Mouse (Mus musculus) limb, embryonic 14.5 days (tissue): ENCODE data around the gene Tgm5. TPM values are rescaled to one million over a fixed set of nuclear protein-coding genes. Genes with fewer than 3 reads are reported as not detected.

Source experiments
- ATAC-seq: fragments of 200-750 bp; cut with Nextera tagmentation; 2 replicates; pipeline ENCODE4 v1.8.0; 2017; ENCODE audit warnings: low read depth, moderate number of reproducible peaks, moderate TSS enrichment; ENCODE audit not compliant: low FRiP score
- DNase-seq: peaks from one replicate; pipeline ENCODE4 v3.0.0-alpha.2; 2015; ENCODE audit warnings: low spot score
- H3K27ac ChIP-seq: fragments of 300-500 bp; sonication (generic); replicated peaks from 2 replicates; pipeline ENCODE4 v1.5.1; 2014; ENCODE audit warnings: low read depth, mild to moderate bottlenecking, low read length, moderate library complexity, mixed read lengths
- H3K27me3 ChIP-seq: fragments of 300-500 bp; sonication (generic); 2 replicates; pipeline ENCODE4 v1.6.1; 2014; ENCODE audit warnings: low read length, mixed read lengths; ENCODE audit not compliant: control insufficient read depth, insufficient read depth
- H3K36me3 ChIP-seq: fragments of 300-500 bp; sonication (generic); 2 replicates; pipeline ENCODE4 v1.6.1; 2014; ENCODE audit warnings: mild to moderate bottlenecking, low read length, moderate library complexity, mixed read lengths; ENCODE audit not compliant: control insufficient read depth, insufficient read depth
- H3K4me1 ChIP-seq: fragments of 300-500 bp; sonication (generic); 2 replicates; pipeline ENCODE4 v1.6.1; 2014; ENCODE audit warnings: antibody characterized with exemption, low read length, mixed read lengths; ENCODE audit not compliant: control insufficient read depth, insufficient read depth
- H3K4me2 ChIP-seq: fragments of 300-500 bp; sonication (generic); replicated peaks from 2 replicates; pipeline ENCODE4 v1.6.1; 2014; ENCODE audit warnings: low read depth, mild to moderate bottlenecking, low read length, moderate library complexity; ENCODE audit not compliant: severe bottlenecking
- H3K4me3 ChIP-seq: fragments of 300-500 bp; sonication (generic); replicated peaks from 2 replicates; pipeline ENCODE4 v1.5.1; 2014; ENCODE audit warnings: low read length
- H3K9ac ChIP-seq: fragments of 300-500 bp; sonication (generic); 2 replicates; pipeline ENCODE4 v1.6.1; 2014; ENCODE audit warnings: mild to moderate bottlenecking, low read depth, low read length, moderate library complexity; ENCODE audit not compliant: severe bottlenecking
- H3K9me3 ChIP-seq: fragments of 300-500 bp; sonication (generic); 2 replicates; pipeline ENCODE4 v1.6.1; 2016; ENCODE audit warnings: low read length; ENCODE audit not compliant: control insufficient read depth
- POLR2A ChIP-seq: fragments of 200-500 bp; IDR thresholded peaks from 2 replicates; pipeline ENCODE4 v1.8.0; 2012; ENCODE audit warnings: inconsistent platforms, mild to moderate bottlenecking, moderate library complexity, borderline replicate concordance; ENCODE audit not compliant: insufficient read depth, insufficient read length; ENCODE audit errors: extremely low read depth
- WGBS: fragments of 180-500 bp; shearing (Covaris S2); extraction: QIAGEN DNeasy Blood & Tissue Kit; methylation state at CpG from one replicate; pipeline ENCODE4 v1.1.7; 2014; 5-methylcytosine and 5-hydroxymethylcytosine counted together
- polyA plus RNA-seq, 2 experiments: library from polyadenylated mRNA; depleted of rRNA in 1 of 2; stranded (reverse) in 1 of 2; unstranded in 1 of 2; fragments of >200 nt; fragmentation: Nextera tagmentation in 1 of 2; extraction: Ambion mirVana in 1 of 2; gene quantifications; 2 replicates each; pipeline versions ENCODE4 v1.2.1 to v1.2.3; 2012 to 2014

Gene Tgm5
- polyA plus RNA-seq, 2 experiments = 0.10 TPM; not detected in 1

GRCm38 (mm10) chr2:121061315-121061714 lies 24.3 kb downstream of the Tgm5 start:
- no peak for TF ChIP-seq POLR2A
- WGBS = 69% methylated on average over 2 of the region's 2 CpGs
- Histone ChIP-seq H3K4me2 (no peak overlapping the region), H3K4me3 (no peak overlapping the region), H3K9ac (no peak overlapping the region), H3K27me3 (no peaks in the 10 kb centered on the region), H3K36me3 (no peaks in the 10 kb centered on the region), H3K4me1 (no peaks in the 10 kb centered on the region), H3K9me3 (no peaks in the 10 kb centered on the region), H3K27ac (no peak overlapping the region)
- no peak for DNase-seq
- no peak for ATAC-seq

DNA sequence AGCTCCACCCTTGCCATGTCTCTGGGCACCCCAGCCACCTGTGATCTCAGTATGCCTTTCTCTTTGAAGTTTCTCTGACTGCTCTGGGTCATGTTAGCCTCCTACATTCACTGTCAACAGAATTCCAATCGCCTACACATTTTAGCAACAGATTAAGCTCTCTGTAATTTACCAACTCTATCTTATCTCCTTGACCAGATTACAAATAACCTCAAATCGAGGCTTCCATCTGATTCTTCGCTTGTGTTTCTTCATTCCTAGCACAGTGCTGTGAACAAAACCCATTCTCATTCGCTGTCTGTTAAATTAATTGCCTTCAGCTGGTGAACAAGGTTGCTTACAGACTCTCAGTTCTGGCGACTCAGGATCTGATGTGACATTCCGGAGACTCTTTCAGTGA lies 27.6 kb downstream of the Tgm5 start:
- no peak for TF ChIP-seq POLR2A
- no peaks in the 10 kb centered on the region for H3K4me1 ChIP-seq
- no peaks in the 10 kb centered on the region for H3K9me3 ChIP-seq
- no peak overlapping the region for H3K9ac ChIP-seq
- no peak for DNase-seq
- H3K27me3 ChIP-seq = no peaks in the 10 kb centered on the region
- ATAC-seq = no peak
- no peak overlapping the region for H3K4me3 ChIP-seq
- no peaks in the 10 kb centered on the region for H3K36me3 ChIP-seq
- no peak overlapping the region for H3K4me2 ChIP-seq
- H3K27ac ChIP-seq = no peak overlapping the region
- 57% methylated on average over 6 of the region's 6 CpGs for WGBS

DNA sequence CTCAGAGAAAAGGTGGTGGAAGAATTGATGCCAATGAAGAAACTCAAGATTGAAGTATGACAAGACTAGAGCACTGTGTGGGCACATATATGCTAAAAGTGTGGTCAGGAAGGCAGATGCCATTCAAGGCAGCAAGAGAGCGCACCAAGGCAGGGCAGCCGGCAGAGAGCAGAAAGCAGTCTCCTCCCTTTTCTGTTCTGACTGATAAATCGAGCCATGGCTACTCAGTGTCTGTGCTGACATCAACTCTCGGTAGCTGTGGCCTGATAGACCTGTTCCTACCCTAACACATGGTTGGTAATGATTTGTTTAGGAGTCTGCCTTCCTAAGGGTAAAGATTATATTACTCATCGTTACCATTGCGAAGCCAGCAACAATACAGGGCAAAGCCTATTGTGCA lies 29.7 kb downstream of the Tgm5 start:
- H3K4me3 ChIP-seq = no peak overlapping the region
- no peak overlapping the region for H3K4me2 ChIP-seq
- 90% methylated on average over 6 of the region's 6 CpGs for WGBS
- no peaks in the 10 kb centered on the region for H3K36me3 ChIP-seq
- H3K27ac ChIP-seq = no peak overlapping the region
- DNase-seq (no peak), ATAC-seq (no peak)
- no peaks in the 10 kb centered on the region for H3K27me3 ChIP-seq
- TF ChIP-seq POLR2A = no peak
- H3K9me3 ChIP-seq = no peaks in the 10 kb centered on the region
- no peaks in the 10 kb centered on the region for H3K4me1 ChIP-seq
- H3K9ac ChIP-seq = no peak overlapping the region

DNA sequence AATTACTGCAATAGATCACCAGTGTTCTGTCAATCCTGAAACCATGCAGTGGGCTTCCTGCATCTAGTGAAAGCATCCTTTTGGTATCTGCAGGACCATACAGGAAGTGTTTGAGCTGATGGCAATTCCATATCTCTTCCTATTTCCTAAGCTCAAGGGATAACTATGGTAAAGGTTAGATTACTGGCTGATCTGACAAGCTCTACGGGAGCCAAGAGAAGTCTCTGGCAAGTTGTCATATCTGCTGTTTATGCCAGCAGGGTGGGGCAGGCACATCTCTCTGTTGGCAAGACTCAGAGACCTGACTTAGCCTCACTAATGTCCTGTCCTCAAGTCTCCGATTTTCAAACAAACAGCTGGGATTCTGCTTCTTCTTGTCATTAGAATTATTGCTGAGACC lies 31.6 kb downstream of the Tgm5 start:
- no peaks in the 10 kb centered on the region for H3K27me3 ChIP-seq
- H3K4me3 ChIP-seq = no peak overlapping the region
- H3K9me3 ChIP-seq = no peaks in the 10 kb centered on the region
- DNase-seq (no peak), ATAC-seq (no peak)
- WGBS = 72% methylated on average over 2 of the region's 2 CpGs
- H3K4me1 ChIP-seq = no peaks in the 10 kb centered on the region
- TF ChIP-seq POLR2A = no peak
- H3K36me3 ChIP-seq = no peaks in the 10 kb centered on the region
- H3K9ac ChIP-seq = no peak overlapping the region
- no peak overlapping the region for H3K4me2 ChIP-seq
- H3K27ac ChIP-seq = no peak overlapping the region

GRCm38 (mm10) chr2:121052176-121052575 lies 33.5 kb downstream of the Tgm5 start:
- H3K9ac ChIP-seq = no peak overlapping the region
- no peak for DNase-seq
- ATAC-seq = no peak
- WGBS = 93% methylated on average over 5 of the region's 5 CpGs
- H3K4me3 ChIP-seq = no peak overlapping the region
- H3K27me3 ChIP-seq = no peaks in the 10 kb centered on the region
- no peaks in the 10 kb centered on the region for H3K4me1 ChIP-seq
- TF ChIP-seq POLR2A = no peak
- no peaks in the 10 kb centered on the region for H3K9me3 ChIP-seq
- H3K4me2 ChIP-seq = no peak overlapping the region
- H3K27ac ChIP-seq = no peak overlapping the region
- H3K36me3 ChIP-seq = no peaks in the 10 kb centered on the region

- no peak for TF ChIP-seq POLR2A
- 87% methylated on average over 4 of the region's 4 CpGs for WGBS
- no peak overlapping the region for H3K4me2 ChIP-seq
- DNase-seq = no peak
- H3K36me3 ChIP-seq = no peaks in the 10 kb centered on the region
- H3K9me3 ChIP-seq = no peaks in the 10 kb centered on the region
- no peak for ATAC-seq
- no peak overlapping the region for H3K27ac ChIP-seq
- no peak overlapping the region for H3K9ac ChIP-seq
- no peaks in the 10 kb centered on the region for H3K27me3 ChIP-seq
- no peak overlapping the region for H3K4me3 ChIP-seq
- no peaks in the 10 kb centered on the region for H3K4me1 ChIP-seq
Measured at GRCm38 (mm10) chr2:121045653-121046052, 40.0 kb downstream of the Tgm5 start.
